Mouse (Mus musculus): ENCODE results near the gene Gm4787. TPM values are rescaled to one million over a fixed set of nuclear protein-coding genes. Genes with fewer than 3 reads are reported as not detected.
"Not testable (repeated sequence)": the region's sequence is repeated elsewhere in the genome, so short reads cannot be mapped to it uniquely, and the experiment has no call there.

Gene Gm4787
- polyA plus RNA-seq (2015; fragmentation: Nextera tagmentation; extraction: Ambion mirVana): 0.06 and 0.21 TPM in 2 replicates

GRCm38 (mm10) chr12:81379364-81379763 is at the start of gene Gm4787:
Gene Gm4787 (minus strand): TSS chr12:81379464.
- not testable (repeated sequence) for H3K27me3 ChIP-seq (replicated peaks; ENCODE audit: insufficient read depth, low read length); DNase-seq (ENCODE audit: low spot score); H3K27ac ChIP-seq (ENCODE audit: low read length); H3K4me2 ChIP-seq (replicated peaks; ENCODE audit: low read depth, low read length); ATAC-seq; H3K36me3 ChIP-seq (ENCODE audit: insufficient read depth, low read length); H3K4me3 ChIP-seq (ENCODE audit: low read depth, low read length); H3K9ac ChIP-seq (replicated peaks; ENCODE audit: low read depth); H3K9me3 ChIP-seq (ENCODE audit: low read length); H3K4me1 ChIP-seq (ENCODE audit: insufficient read depth, low read depth, low read length)
- 76% methylated on average over 1 of the region's 1 CpGs for WGBS

- Histone ChIP-seq H3K27me3 (replicated peaks; ENCODE audit: insufficient read depth, low read length) (no peaks in the 10 kb centered on the region), H3K4me3 (ENCODE audit: low read depth, low read length) (no peak within 1 kb of the TSS), H3K4me1 (ENCODE audit: insufficient read depth, low read depth, low read length) (no peaks in the 10 kb centered on the region), H3K9me3 (ENCODE audit: low read length) (peaks cover 5% of the 10 kb centered on the region), H3K36me3 (ENCODE audit: insufficient read depth, low read length) (no peaks in the 10 kb centered on the region), H3K4me2 (replicated peaks; ENCODE audit: low read depth, low read length) (no peak within 1 kb of the TSS), H3K9ac (replicated peaks; ENCODE audit: low read depth) (no peak within 1 kb of the TSS), H3K27ac (ENCODE audit: low read length) (no peak within 1 kb of the TSS)
- ATAC-seq: no peak
- DNase-seq (ENCODE audit: low spot score): no peak
- WGBS: 82% methylated on average over 1 of the region's 1 CpGs
- TF ChIP-seq CTCF (IDR thresholded peaks at IDR 0.05) (no peak), EP300 (IDR thresholded peaks at IDR 0.05) (no peak)
These were observed 42.6 kb upstream of the Gm4787 start, which contains the start of gene Adam4 for GRCm38 (mm10) chr12:81421846-81422245. Gene Adam4 (minus strand): TSS chr12:81421946.

DNA sequence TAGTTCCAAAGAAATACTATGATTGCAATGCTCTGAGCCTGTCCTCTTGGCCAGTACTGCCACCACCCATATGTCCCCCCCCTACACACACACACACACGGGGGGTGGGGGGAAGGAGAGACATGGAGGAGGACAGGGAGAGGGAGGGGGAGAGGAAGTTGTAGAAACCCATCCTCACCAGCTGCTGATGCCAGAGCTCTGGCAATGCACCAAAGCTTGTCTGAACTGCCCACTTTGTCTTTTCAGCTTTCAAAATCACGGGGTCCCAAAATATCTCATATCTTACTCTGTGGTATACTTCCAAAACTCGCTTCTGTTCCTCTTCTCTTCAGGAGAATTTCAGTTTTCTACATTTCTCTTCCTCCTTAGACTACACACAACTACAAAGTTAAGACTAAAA is 33.9 kb upstream of the Gm4787 start:
- no peak for ATAC-seq
- no peak for DNase-seq (ENCODE audit: low spot score)
- WGBS: 68% methylated on average over 3 of the region's 3 CpGs
- H3K36me3 ChIP-seq (ENCODE audit: insufficient read depth, low read length): no peaks in the 10 kb centered on the region
- H3K9ac ChIP-seq (replicated peaks; ENCODE audit: low read depth): no peak overlapping the region
- H3K9me3 ChIP-seq (ENCODE audit: low read length): no peaks in the 10 kb centered on the region
- H3K4me2 ChIP-seq (replicated peaks; ENCODE audit: low read depth, low read length): no peak overlapping the region
- TF ChIP-seq EP300 (IDR thresholded peaks at IDR 0.05): no peak
- no peak for TF ChIP-seq CTCF (IDR thresholded peaks at IDR 0.05)
- H3K4me3 ChIP-seq (ENCODE audit: low read depth, low read length): no peak overlapping the region
- H3K27me3 ChIP-seq (replicated peaks; ENCODE audit: insufficient read depth, low read length): no peaks in the 10 kb centered on the region
- H3K4me1 ChIP-seq (ENCODE audit: insufficient read depth, low read depth, low read length): no peaks in the 10 kb centered on the region
- no peak overlapping the region for H3K27ac ChIP-seq (ENCODE audit: low read length)

- no peak overlapping the region for H3K4me2 ChIP-seq (replicated peaks; ENCODE audit: low read depth, low read length)
- TF ChIP-seq EP300 (IDR thresholded peaks at IDR 0.05) (no peak), CTCF (IDR thresholded peaks at IDR 0.05) (no peak)
- 86% methylated on average over 3 of the region's 3 CpGs for WGBS
- no peak for ATAC-seq
- no peak overlapping the region for H3K9ac ChIP-seq (replicated peaks; ENCODE audit: low read depth)
- H3K27me3 ChIP-seq (replicated peaks; ENCODE audit: insufficient read depth, low read length): no peaks in the 10 kb centered on the region
- no peak for DNase-seq (ENCODE audit: low spot score)
- H3K4me3 ChIP-seq (ENCODE audit: low read depth, low read length): no peak overlapping the region
- no peaks in the 10 kb centered on the region for H3K4me1 ChIP-seq (ENCODE audit: insufficient read depth, low read depth, low read length)
- H3K9me3 ChIP-seq (ENCODE audit: low read length): no peaks in the 10 kb centered on the region
- H3K27ac ChIP-seq (ENCODE audit: low read length): no peak overlapping the region
- H3K36me3 ChIP-seq (ENCODE audit: insufficient read depth, low read length): no peaks in the 10 kb centered on the region
These were observed 29.7 kb upstream of the Gm4787 start for GRCm38 (mm10) chr12:81408966-81409365.

- ATAC-seq: no peak
- peak; percentile 85 for TF ChIP-seq CTCF (IDR thresholded peaks at IDR 0.05)
- TF ChIP-seq EP300 (IDR thresholded peaks at IDR 0.05): no peak
- DNase-seq (ENCODE audit: low spot score): peak; percentile 74
- Histone ChIP-seq H3K36me3 (ENCODE audit: insufficient read depth, low read length) (no peaks in the 10 kb centered on the region), H3K27me3 (replicated peaks; ENCODE audit: insufficient read depth, low read length) (no peaks in the 10 kb centered on the region), H3K27ac (ENCODE audit: low read length) (no peak overlapping the region), H3K9me3 (ENCODE audit: low read length) (no peaks in the 10 kb centered on the region), H3K9ac (replicated peaks; ENCODE audit: low read depth) (no peak overlapping the region), H3K4me2 (replicated peaks; ENCODE audit: low read depth, low read length) (no peak overlapping the region), H3K4me3 (ENCODE audit: low read depth, low read length) (no peak overlapping the region), H3K4me1 (ENCODE audit: insufficient read depth, low read depth, low read length) (no peaks in the 10 kb centered on the region)
- 17% methylated on average over 1 of the region's 1 CpGs for WGBS
These were observed 22.9 kb upstream of the Gm4787 start for GRCm38 (mm10) chr12:81402187-81402586.

- Histone ChIP-seq H3K4me3 (ENCODE audit: low read depth, low read length) (no peak overlapping the region), H3K9me3 (ENCODE audit: low read length) (no peaks in the 10 kb centered on the region), H3K9ac (replicated peaks; ENCODE audit: low read depth) (no peak overlapping the region), H3K4me2 (replicated peaks; ENCODE audit: low read depth, low read length) (no peak overlapping the region), H3K27ac (ENCODE audit: low read length) (no peak overlapping the region), H3K36me3 (ENCODE audit: insufficient read depth, low read length) (no peaks in the 10 kb centered on the region), H3K27me3 (replicated peaks; ENCODE audit: insufficient read depth, low read length) (peaks cover 12% of the 10 kb centered on the region), H3K4me1 (ENCODE audit: insufficient read depth, low read depth, low read length) (no peaks in the 10 kb centered on the region)
- 76% methylated on average over 5 of the region's 5 CpGs for WGBS
- ATAC-seq: no peak
- no peak for DNase-seq (ENCODE audit: low spot score)
- TF ChIP-seq EP300 (IDR thresholded peaks at IDR 0.05) (no peak), CTCF (IDR thresholded peaks at IDR 0.05) (no peak)
These were observed 45.4 kb downstream of the Gm4787 start for GRCm38 (mm10) chr12:81333841-81334240.

DNA sequence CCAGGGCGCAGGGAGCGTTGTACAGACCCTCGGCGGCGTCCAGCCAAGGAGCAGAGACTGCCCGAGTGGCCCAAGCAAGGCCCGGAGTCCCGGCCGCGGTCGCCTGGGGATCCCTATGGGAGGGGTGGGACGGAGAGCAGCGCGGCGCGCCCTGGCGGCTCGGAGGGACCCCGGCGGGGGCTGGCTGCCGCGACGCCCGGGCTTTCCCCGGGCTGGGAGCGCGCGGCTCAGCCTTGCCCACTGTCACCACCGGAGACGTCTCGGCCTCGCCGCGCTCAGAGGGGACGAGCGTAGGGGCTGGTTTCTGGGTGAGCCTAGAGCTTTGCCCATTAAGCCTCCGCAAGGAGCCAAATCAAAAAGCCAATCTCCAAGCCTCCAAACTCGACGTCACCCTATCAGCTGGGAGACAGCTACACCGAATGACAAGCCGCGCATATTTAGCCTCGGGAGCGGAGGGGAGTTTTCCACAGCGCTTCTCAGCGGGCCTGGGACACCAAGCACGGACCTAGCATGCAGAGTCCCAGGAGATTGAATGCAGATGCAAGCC is 46.3 kb downstream of the Gm4787 start, which contains the start of gene Slc8a3:
Slc8a3 (minus strand) TSS at position 306 of the 547 bp plus-strand sequence.
- Histone ChIP-seq H3K36me3 (ENCODE audit: insufficient read depth, low read length) (no peaks in the 10 kb centered on the region), H3K27ac (ENCODE audit: low read length) (no peak within 1 kb of the TSS), H3K9me3 (ENCODE audit: low read length) (no peaks in the 10 kb centered on the region), H3K27me3 (replicated peaks; ENCODE audit: insufficient read depth, low read length) (peaks cover 12% of the 10 kb centered on the region), H3K4me2 (replicated peaks; ENCODE audit: low read depth, low read length) (peak within 1 kb of the TSS; percentile 93), H3K4me3 (ENCODE audit: low read depth, low read length) (peak within 1 kb of the TSS; percentile 46), H3K4me1 (ENCODE audit: insufficient read depth, low read depth, low read length) (no peaks in the 10 kb centered on the region), H3K9ac (replicated peaks; ENCODE audit: low read depth) (peak within 1 kb of the TSS; percentile 26; the same call in 1 of the 2 replicates)
- under 1% methylated on average over 38 of the region's 47 CpGs for WGBS
- peak; percentile 46 for DNase-seq (ENCODE audit: low spot score)
- ATAC-seq: peak; percentile 26
- no peak for TF ChIP-seq EP300 (IDR thresholded peaks at IDR 0.05)
- no peak for TF ChIP-seq CTCF (IDR thresholded peaks at IDR 0.05)

All from lung, postnatal 0 days (tissue).